Mouse (Mus musculus) kidney, embryonic 14.5 days (tissue): ENCODE data around the gene Gpr139. TPM values are rescaled to one million over a fixed set of nuclear protein-coding genes. Genes with fewer than 3 reads are reported as not detected.

ENCODE experiments used
- ATAC-seq: fragments of 200-750 bp; cut with Nextera tagmentation; 2 replicates; pipeline ENCODE4 v1.8.0; 2017; ENCODE audit warnings: moderate number of reproducible peaks, mild to moderate bottlenecking, moderate TSS enrichment, moderate library complexity; ENCODE audit not compliant: low FRiP score, low TSS enrichment
- H3K27ac ChIP-seq: fragments of 300-500 bp; sonication (generic); 2 replicates; pipeline ENCODE4 v1.5.1; 2014; ENCODE audit warnings: low read depth, mild to moderate bottlenecking, low read length, moderate library complexity, mixed read lengths
- H3K27me3 ChIP-seq: fragments of 300-500 bp; sonication (generic); 2 replicates; pipeline ENCODE4 v1.6.1; 2014; ENCODE audit warnings: mild to moderate bottlenecking, low read length; ENCODE audit not compliant: control insufficient read depth, insufficient read depth
- H3K36me3 ChIP-seq: fragments of 300-500 bp; sonication (generic); 2 replicates; pipeline ENCODE4 v1.6.1; 2014; ENCODE audit warnings: low read length, mixed read lengths; ENCODE audit not compliant: control insufficient read depth, insufficient read depth
- H3K4me1 ChIP-seq: fragments of 300-500 bp; sonication (generic); 2 replicates; pipeline ENCODE4 v1.6.1; 2014; ENCODE audit warnings: low read length, mixed read lengths; ENCODE audit not compliant: control insufficient read depth, insufficient read depth
- H3K4me2 ChIP-seq: fragments of 300-500 bp; sonication (generic); replicated peaks from 2 replicates; pipeline ENCODE4 v1.6.1; 2014; ENCODE audit warnings: low read depth, mild to moderate bottlenecking, low read length
- H3K4me3 ChIP-seq: fragments of 300-500 bp; sonication (generic); 2 replicates; pipeline ENCODE4 v1.5.1; 2014; ENCODE audit warnings: mild to moderate bottlenecking, low read length
- H3K9ac ChIP-seq: fragments of 300-500 bp; sonication (generic); 2 replicates; pipeline ENCODE4 v1.6.1; 2014; ENCODE audit warnings: low read depth, mild to moderate bottlenecking, low read length, moderate library complexity
- H3K9me3 ChIP-seq: fragments of 300-500 bp; sonication (generic); 2 replicates; pipeline ENCODE4 v1.6.1; 2016; ENCODE audit warnings: low read length; ENCODE audit not compliant: control insufficient read depth
- WGBS: fragments of 180-500 bp; shearing (Covaris S2); extraction: QIAGEN DNeasy Blood & Tissue Kit; methylation state at CpG from one replicate; pipeline ENCODE4 v1.1.7; 2014; 5-methylcytosine and 5-hydroxymethylcytosine counted together
- polyA plus RNA-seq: library from polyadenylated mRNA; unstranded; fragments of >200 nt; fragmentation: Nextera tagmentation; extraction: Ambion mirVana; gene quantifications from 2 replicates; pipeline ENCODE4 v1.2.1, GENCODE M21; 2014

The Gpr139 gene
- polyA plus RNA-seq, 1 experiment from 2014 or later = not detected

GRCm38 (mm10) chr7:119111771-119112170, 72.6 kb downstream of the Gpr139 start:
- 59% methylated on average over 8 of the region's 8 CpGs for WGBS
- H3K27ac ChIP-seq = no peak overlapping the region
- no peaks in the 10 kb centered on the region for H3K9me3 ChIP-seq
- H3K4me3 ChIP-seq = no peak overlapping the region
- no peaks in the 10 kb centered on the region for H3K36me3 ChIP-seq
- H3K4me1 ChIP-seq = no peaks in the 10 kb centered on the region
- no peak for ATAC-seq
- no peaks in the 10 kb centered on the region for H3K27me3 ChIP-seq
- no peak overlapping the region for H3K9ac ChIP-seq
- H3K4me2 ChIP-seq = no peak overlapping the region

GRCm38 (mm10) chr7:119105878-119106277, 78.5 kb downstream of the Gpr139 start:
- H3K9me3 ChIP-seq = no peaks in the 10 kb centered on the region
- H3K4me3 ChIP-seq = no peak overlapping the region
- H3K4me2 ChIP-seq = no peak overlapping the region
- no peaks in the 10 kb centered on the region for H3K36me3 ChIP-seq
- 80% methylated on average over 4 of the region's 4 CpGs for WGBS
- H3K27ac ChIP-seq = no peak overlapping the region
- no peaks in the 10 kb centered on the region for H3K4me1 ChIP-seq
- no peaks in the 10 kb centered on the region for H3K27me3 ChIP-seq
- no peak overlapping the region for H3K9ac ChIP-seq
- ATAC-seq = no peak

- H3K9me3 ChIP-seq = no peaks in the 10 kb centered on the region
- no peak overlapping the region for H3K4me2 ChIP-seq
- 60% methylated on average over 3 of the region's 3 CpGs for WGBS
- no peak overlapping the region for H3K27ac ChIP-seq
- H3K27me3 ChIP-seq = no peaks in the 10 kb centered on the region
- no peak for ATAC-seq
- H3K4me1 ChIP-seq = no peaks in the 10 kb centered on the region
- H3K4me3 ChIP-seq = no peak overlapping the region
- no peaks in the 10 kb centered on the region for H3K36me3 ChIP-seq
- no peak overlapping the region for H3K9ac ChIP-seq
Observed at GRCm38 (mm10) chr7:119096583-119096982, 87.8 kb downstream of the Gpr139 start.

Other genes with a start within 250 kb of the Gpr139 start
- gene Gprc5b, start 189.4 kb downstream of the Gpr139 start, polyA plus RNA-seq = 6.4 and 8.0 TPM in 2 replicates